Mouse (Mus musculus): ENCODE results near the gene Ifnl2. TPM values are rescaled to one million over a fixed set of nuclear protein-coding genes. Genes with fewer than 3 reads are reported as not detected.
A peak's percentile ranks its signal among the peaks of the same experiment; 100 is the strongest.

The Ifnl2 gene
- polyA plus RNA-seq, 1 experiment from 2014 or later, result not detected

DNA sequence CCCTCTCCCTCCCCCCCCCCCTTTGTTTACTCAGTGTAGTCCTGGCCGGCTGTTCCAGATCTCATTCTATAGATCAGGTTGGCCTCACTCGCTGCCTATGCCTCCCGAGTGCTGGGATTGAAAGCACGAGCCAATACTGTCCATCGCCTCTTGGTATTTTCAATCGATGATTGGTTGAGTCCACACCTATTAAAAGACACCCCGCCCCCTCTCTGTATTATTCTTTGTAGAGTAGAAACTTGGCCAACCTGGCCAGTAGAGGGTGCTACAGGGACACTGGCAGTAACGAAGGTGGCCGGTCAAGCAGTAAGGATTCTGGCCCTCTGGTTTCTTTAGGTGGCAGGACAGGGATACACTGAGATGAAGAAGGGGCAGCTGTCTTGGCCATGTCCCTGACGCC lies 19.8 kb downstream of the Ifnl2 start:
- 0 out of 2 replicates have a peak overlapping the region, but pooled peaks have one; percentile 4 for H3K4me3 ChIP-seq (replicated peaks)
- no peak overlapping the region for H3K9ac ChIP-seq
- peak; percentile 79 for ATAC-seq (ENCODE audit: insufficient read depth, low FRiP score, low read depth)
- peaks cover 15% of the 10 kb centered on the region for H3K4me1 ChIP-seq
- H3K27ac ChIP-seq, result no peak overlapping the region
- whole genome bisulfite sequencing, result 2% methylated on average over 10 of the region's 10 CpGs
- no peaks in the 10 kb centered on the region for H3K27me3 ChIP-seq (replicated peaks)
- H3K9me3 ChIP-seq, result no peaks in the 10 kb centered on the region
- H3K36me3 ChIP-seq, result no peaks in the 10 kb centered on the region
- peak overlapping the region; percentile 42 for H3K4me2 ChIP-seq

DNA sequence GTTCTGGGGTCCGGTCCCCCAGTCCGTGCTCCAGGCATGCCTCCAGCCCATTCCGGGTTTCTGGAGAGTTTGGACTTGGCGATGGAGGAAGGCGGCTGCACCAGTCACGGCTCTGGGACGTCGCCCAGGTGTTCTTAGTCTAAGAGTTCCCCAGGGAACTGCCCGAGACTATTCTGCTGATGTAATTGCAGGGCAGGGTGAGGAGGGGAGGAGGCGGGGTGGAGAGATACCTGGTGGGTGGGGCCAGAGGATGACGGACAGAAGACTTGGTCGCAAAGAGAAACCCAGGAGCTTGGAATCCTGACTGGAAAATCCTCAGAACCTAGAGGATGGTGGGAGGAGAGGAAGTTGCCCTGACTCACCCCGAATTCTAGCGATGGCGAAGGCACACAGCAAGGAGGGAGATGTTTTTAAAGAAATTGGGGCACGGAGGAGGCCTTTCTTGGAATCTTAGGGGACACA lies 22.2 kb downstream of the Ifnl2 start:
- no peaks in the 10 kb centered on the region for H3K9me3 ChIP-seq
- no peaks in the 10 kb centered on the region for H3K27me3 ChIP-seq (replicated peaks)
- H3K27ac ChIP-seq, result peak overlapping the region; percentile 48; the same call in 1 of the 2 replicates
- ATAC-seq (ENCODE audit: insufficient read depth, low FRiP score, low read depth), result peak; percentile 69; the same call in 1 of the 2 replicates
- H3K4me1 ChIP-seq, result peaks cover 15% of the 10 kb centered on the region
- H3K4me2 ChIP-seq, result peak overlapping the region; percentile 50
- H3K9ac ChIP-seq, result no peak overlapping the region
- peak overlapping the region; percentile 24 for H3K4me3 ChIP-seq (replicated peaks)
- no peaks in the 10 kb centered on the region for H3K36me3 ChIP-seq
- 4% methylated on average over 16 of the region's 16 CpGs for WGBS

DNA sequence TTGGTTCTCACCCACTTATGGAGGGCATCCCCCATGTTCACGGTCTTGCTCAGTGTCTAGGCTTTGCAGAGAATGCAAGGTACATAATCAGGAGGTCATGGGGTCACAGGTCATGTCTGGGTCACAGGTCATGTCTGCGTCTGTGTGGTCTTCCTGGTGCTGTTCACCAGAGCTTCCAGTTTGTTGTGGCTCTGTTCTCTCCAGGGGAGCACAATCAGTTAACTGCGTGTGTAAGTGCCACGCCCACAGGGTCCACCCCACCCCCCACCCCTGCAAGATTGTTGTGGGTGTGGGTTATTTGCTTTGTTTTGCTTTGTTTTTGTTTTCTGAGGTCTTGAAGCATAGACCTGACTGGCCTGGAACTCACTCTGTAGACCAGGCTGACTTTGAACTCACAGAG lies 26.1 kb downstream of the Ifnl2 start:
- no peak for ATAC-seq (ENCODE audit: insufficient read depth, low FRiP score, low read depth)
- Histone ChIP-seq H3K4me1 (peaks cover 12% of the 10 kb centered on the region), H3K36me3 (no peaks in the 10 kb centered on the region), H3K4me3 (replicated peaks) (no peak overlapping the region), H3K27me3 (replicated peaks) (no peaks in the 10 kb centered on the region), H3K9ac (no peak overlapping the region), H3K4me2 (no peak overlapping the region), H3K9me3 (no peaks in the 10 kb centered on the region), H3K27ac (no peak overlapping the region)
- WGBS, result 26% methylated on average over 4 of the region's 4 CpGs

DNA sequence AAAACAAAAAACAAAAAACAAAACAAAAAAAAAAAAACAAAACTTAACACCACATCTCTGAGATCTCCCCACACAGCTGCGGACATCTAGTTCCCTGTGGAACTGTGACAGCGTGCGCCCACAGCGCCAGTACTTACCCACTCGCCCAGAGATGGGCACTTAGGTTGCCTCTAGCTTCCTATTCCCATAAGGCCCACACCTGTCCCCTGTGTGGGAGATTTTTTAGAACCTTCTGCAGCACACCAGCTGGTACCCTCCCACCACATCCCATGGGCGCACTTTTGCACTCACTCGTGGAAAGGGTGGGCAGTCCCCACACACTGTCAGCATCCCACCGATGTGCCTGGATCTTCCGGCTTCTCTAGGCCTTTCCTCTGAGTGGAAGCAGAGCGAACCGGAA lies 27.4 kb downstream of the Ifnl2 start:
- H3K4me3 ChIP-seq (replicated peaks), result no peak overlapping the region
- H3K4me1 ChIP-seq, result peaks cover 10% of the 10 kb centered on the region
- 83% methylated on average over 11 of the region's 11 CpGs for WGBS
- no peaks in the 10 kb centered on the region for H3K27me3 ChIP-seq (replicated peaks)
- no peaks in the 10 kb centered on the region for H3K9me3 ChIP-seq
- no peak for ATAC-seq (ENCODE audit: insufficient read depth, low FRiP score, low read depth)
- H3K9ac ChIP-seq, result no peak overlapping the region
- H3K36me3 ChIP-seq, result no peaks in the 10 kb centered on the region
- no peak overlapping the region for H3K4me2 ChIP-seq
- H3K27ac ChIP-seq, result no peak overlapping the region

- Histone ChIP-seq H3K4me1 (0 out of 2 replicates have a peak, but pooled peaks cover 3% of the 10 kb centered on the region), H3K36me3 (no peaks in the 10 kb centered on the region), H3K27ac (no peak overlapping the region), H3K9ac (no peak overlapping the region), H3K27me3 (replicated peaks) (no peaks in the 10 kb centered on the region), H3K4me2 (0 out of 2 replicates have a peak overlapping the region, but pooled peaks have one; percentile 16), H3K9me3 (no peaks in the 10 kb centered on the region), H3K4me3 (replicated peaks) (no peak overlapping the region)
- WGBS, result 3% methylated on average over 8 of the region's 8 CpGs
- ATAC-seq (ENCODE audit: insufficient read depth, low FRiP score, low read depth), result peak; percentile 62; the same call in 1 of the 2 replicates
Measured at GRCm38 (mm10) chr7:28478854-28479253, 31.4 kb downstream of the Ifnl2 start.

- H3K27ac ChIP-seq, result no peak overlapping the region
- no peak overlapping the region for H3K4me2 ChIP-seq
- 81% methylated on average over 5 of the region's 5 CpGs for WGBS
- no peaks in the 10 kb centered on the region for H3K27me3 ChIP-seq (replicated peaks)
- no peak overlapping the region for H3K9ac ChIP-seq
- no peaks in the 10 kb centered on the region for H3K9me3 ChIP-seq
- 0 out of 2 replicates have a peak, but pooled peaks cover 3% of the 10 kb centered on the region for H3K4me1 ChIP-seq
- H3K36me3 ChIP-seq, result no peaks in the 10 kb centered on the region
- no peak for ATAC-seq (ENCODE audit: insufficient read depth, low FRiP score, low read depth)
- H3K4me3 ChIP-seq (replicated peaks), result no peak overlapping the region
Measured at GRCm38 (mm10) chr7:28477363-28477762, 32.9 kb downstream of the Ifnl2 start.

DNA sequence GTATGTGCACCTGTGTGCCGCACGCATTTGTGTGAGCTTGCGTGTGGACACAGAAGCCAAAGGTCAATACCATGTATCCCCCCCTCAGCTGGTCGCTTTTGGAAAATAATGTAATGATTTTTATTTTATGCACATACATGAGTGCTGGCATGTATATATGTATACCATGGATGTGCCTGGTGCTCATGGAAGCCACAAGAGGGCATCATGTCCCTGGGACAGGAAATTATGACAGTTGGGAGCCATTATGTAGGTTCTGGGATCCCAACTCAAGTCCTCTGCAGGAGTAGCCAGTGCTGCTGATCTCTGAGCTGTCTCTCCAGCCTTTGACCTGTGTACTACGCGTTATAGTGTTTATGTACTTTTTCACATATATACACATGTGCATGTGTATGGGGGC lies 34.1 kb downstream of the Ifnl2 start:
- H3K27ac ChIP-seq, result no peak overlapping the region
- H3K27me3 ChIP-seq (replicated peaks), result no peaks in the 10 kb centered on the region
- no peaks in the 10 kb centered on the region for H3K36me3 ChIP-seq
- H3K9ac ChIP-seq, result no peak overlapping the region
- 84% methylated on average over 6 of the region's 6 CpGs for WGBS
- ATAC-seq (ENCODE audit: insufficient read depth, low FRiP score, low read depth), result no peak
- H3K4me2 ChIP-seq, result no peak overlapping the region
- H3K4me1 ChIP-seq, result 0 out of 2 replicates have a peak, but pooled peaks cover 3% of the 10 kb centered on the region
- H3K9me3 ChIP-seq, result no peaks in the 10 kb centered on the region
- H3K4me3 ChIP-seq (replicated peaks), result no peak overlapping the region

- Histone ChIP-seq H3K4me3 (replicated peaks) (peak overlapping the region; percentile 52), H3K27ac (no peak overlapping the region), H3K27me3 (replicated peaks) (no peaks in the 10 kb centered on the region; the same call in 1 of the 2 replicates), H3K4me1 (peaks cover 13% of the 10 kb centered on the region), H3K4me2 (peak overlapping the region; percentile 94), H3K36me3 (no peaks in the 10 kb centered on the region), H3K9ac (peak overlapping the region; percentile 33; the same call in 1 of the 2 replicates), H3K9me3 (no peaks in the 10 kb centered on the region)
- 4% methylated on average over 63 of the region's 63 CpGs for WGBS
- ATAC-seq (ENCODE audit: insufficient read depth, low FRiP score, low read depth), result peak; percentile 69
Measured at GRCm38 (mm10) chr7:28467213-28467751, 43.0 kb downstream of the Ifnl2 start.

- Histone ChIP-seq H3K36me3 (no peaks in the 10 kb centered on the region), H3K9ac (no peak overlapping the region), H3K27me3 (replicated peaks) (no peaks in the 10 kb centered on the region; the same call in 1 of the 2 replicates), H3K4me3 (replicated peaks) (peak overlapping the region; percentile 52), H3K9me3 (no peaks in the 10 kb centered on the region), H3K27ac (no peak overlapping the region), H3K4me2 (peak overlapping the region; percentile 94), H3K4me1 (peaks cover 13% of the 10 kb centered on the region)
- 35% methylated on average over 40 of the region's 40 CpGs for WGBS
- ATAC-seq (ENCODE audit: insufficient read depth, low FRiP score, low read depth), result 0 out of 2 replicates have a peak, but pooled peaks have one; percentile 6
Measured at GRCm38 (mm10) chr7:28466721-28467212, 43.5 kb downstream of the Ifnl2 start.

DNA sequence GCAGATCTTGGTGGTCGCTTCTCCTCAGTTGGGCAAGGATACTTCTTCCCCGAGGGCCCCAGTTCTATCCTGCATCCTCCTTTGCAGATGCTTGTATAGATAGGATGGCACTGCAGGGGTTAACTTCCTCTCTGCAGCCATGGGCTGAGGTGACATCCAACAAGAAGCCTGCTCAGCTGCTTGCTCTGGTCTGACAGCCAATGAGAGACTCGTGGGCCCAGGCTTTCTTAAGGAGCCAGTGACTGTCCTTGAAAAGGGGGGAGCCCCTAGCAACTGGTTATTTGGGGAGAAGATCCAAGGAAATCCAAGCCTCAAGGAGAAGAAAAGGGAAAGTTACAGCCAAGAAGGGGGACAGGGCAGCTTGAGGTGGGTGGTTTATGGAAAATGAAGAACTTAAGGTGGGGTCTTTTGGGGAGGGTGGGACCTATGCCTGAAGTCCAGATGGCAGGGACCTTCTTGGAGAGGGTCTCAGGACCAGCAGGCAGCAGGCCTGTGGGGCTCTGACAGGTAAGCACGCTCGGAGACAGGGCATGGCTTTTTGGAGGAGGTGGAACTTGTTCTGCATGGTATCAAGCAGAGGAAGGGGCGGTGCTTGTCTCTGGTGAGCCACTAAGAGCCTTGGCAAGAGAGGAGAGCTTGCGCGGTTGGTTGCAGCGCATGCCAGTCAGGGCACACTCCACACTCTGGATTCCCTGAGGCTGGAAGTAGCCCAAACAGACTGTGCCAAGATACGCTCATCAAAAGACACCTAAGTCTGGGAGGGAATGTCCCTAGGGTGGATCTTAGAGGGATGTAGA lies 45.6 kb downstream of the Ifnl2 start:
- no peaks in the 10 kb centered on the region for H3K9me3 ChIP-seq
- WGBS, result 60% methylated on average over 10 of the region's 10 CpGs
- peaks cover 13% of the 10 kb centered on the region for H3K4me1 ChIP-seq
- no peaks in the 10 kb centered on the region; the same call in 1 of the 2 replicates for H3K27me3 ChIP-seq (replicated peaks)
- no peak overlapping the region for H3K9ac ChIP-seq
- peaks cover 15% of the 10 kb centered on the region for H3K36me3 ChIP-seq
- no peak overlapping the region for H3K27ac ChIP-seq
- ATAC-seq (ENCODE audit: insufficient read depth, low FRiP score, low read depth), result peak; percentile 54; the same call in 1 of the 2 replicates
- no peak overlapping the region for H3K4me3 ChIP-seq (replicated peaks)
- no peak overlapping the region; the same call in 1 of the 2 replicates for H3K4me2 ChIP-seq

DNA sequence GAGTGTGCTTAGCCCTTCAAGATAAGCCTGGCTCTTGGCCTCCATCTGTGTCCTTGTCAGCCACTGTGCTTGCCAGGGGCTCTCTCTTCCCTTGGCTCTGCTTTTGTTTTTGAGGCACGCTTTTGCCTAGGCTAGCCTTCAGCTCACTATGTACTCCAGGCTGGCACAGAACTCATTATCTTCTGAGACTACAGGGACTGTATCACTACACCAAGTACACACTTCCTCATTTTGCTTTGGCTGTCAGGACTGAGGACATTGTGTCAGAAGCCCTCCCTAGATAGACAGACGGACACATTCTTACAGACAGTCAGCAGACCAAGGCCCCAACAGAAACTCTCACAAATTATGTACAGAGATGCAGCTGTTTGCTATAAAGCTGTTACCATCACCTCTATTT lies 47.5 kb downstream of the Ifnl2 start:
- no peak overlapping the region for H3K4me3 ChIP-seq (replicated peaks)
- 94% methylated on average over 2 of the region's 2 CpGs for WGBS
- H3K9me3 ChIP-seq, result no peaks in the 10 kb centered on the region
- no peak for ATAC-seq (ENCODE audit: insufficient read depth, low FRiP score, low read depth)
- H3K4me2 ChIP-seq, result no peak overlapping the region
- H3K9ac ChIP-seq, result no peak overlapping the region
- H3K36me3 ChIP-seq, result peaks cover 27% of the 10 kb centered on the region
- peaks cover 13% of the 10 kb centered on the region for H3K4me1 ChIP-seq
- H3K27me3 ChIP-seq (replicated peaks), result no peaks in the 10 kb centered on the region; the same call in 1 of the 2 replicates
- H3K27ac ChIP-seq, result no peak overlapping the region

DNA sequence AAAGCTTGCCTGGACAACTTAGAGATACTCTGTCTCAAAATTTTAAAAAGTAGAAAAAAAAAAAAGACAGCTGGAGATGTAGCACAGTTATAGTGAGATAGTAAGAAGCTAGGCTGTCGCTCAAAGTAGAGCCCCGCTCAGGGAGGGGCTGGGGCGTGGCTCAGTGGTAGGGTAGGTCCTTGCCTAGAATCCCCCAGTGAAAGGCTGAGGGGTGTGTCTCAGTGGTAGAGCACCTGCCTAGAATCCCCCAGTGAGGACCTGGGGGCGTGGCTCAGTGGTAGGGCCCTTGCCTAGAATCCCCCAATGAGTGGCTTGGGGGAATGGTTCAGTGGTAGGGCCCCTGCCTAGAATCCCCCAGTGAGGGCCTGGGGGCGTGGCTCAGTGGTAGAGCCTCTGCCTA lies 49.9 kb downstream of the Ifnl2 start:
- Histone ChIP-seq H3K4me3 (replicated peaks) (no peak overlapping the region), H3K27ac (no peak overlapping the region), H3K9me3 (no peaks in the 10 kb centered on the region), H3K36me3 (peaks cover 27% of the 10 kb centered on the region), H3K4me1 (no peaks in the 10 kb centered on the region), H3K4me2 (no peak overlapping the region), H3K27me3 (replicated peaks) (no peaks in the 10 kb centered on the region), H3K9ac (no peak overlapping the region)
- 83% methylated on average over 5 of the region's 5 CpGs for WGBS
- ATAC-seq (ENCODE audit: insufficient read depth, low FRiP score, low read depth), result no peak

All from stomach, embryonic 15.5 days (tissue).